Mouse (Mus musculus): ENCODE measurements at regions not wholly inside any gene's neighbourhood (a gene's known extent, or its start where the extent isn't known, plus 50 kb on each side); places are given as distances from the start of the nearest gene placed in this dataset.
A peak's percentile ranks its signal among the peaks of the same experiment; 100 is the strongest.

GRCm38 (mm10) chr9:63049290-63049689 is 61.6 kb upstream of the Pias1 start:
- Histone ChIP-seq H3K9me3 (ENCODE audit: low read length) (no peaks in the 10 kb centered on the region), H3K9ac (replicated peaks) (no peak overlapping the region), H3K36me3 (replicated peaks; ENCODE audit: insufficient read depth, low read length) (no peaks in the 10 kb centered on the region), H3K27me3 (ENCODE audit: insufficient read depth, low read length) (no peaks in the 10 kb centered on the region), H3K27ac (ENCODE audit: low read depth) (no peak overlapping the region), H3K4me1 (ENCODE audit: insufficient read depth) (no peaks in the 10 kb centered on the region), H3K4me2 (ENCODE audit: low read depth, low read length) (no peak overlapping the region), H3K4me3 (ENCODE audit: low read depth, low read length) (no peak overlapping the region)
- ATAC-seq (no peak), DNase-seq (no peak)
- 76% methylated on average over 5 of the region's 5 CpGs for WGBS (ENCODE audit: insufficient replicate concordance)
- no peak for TF ChIP-seq CTCF (IDR thresholded peaks at IDR 0.05; ENCODE audit: low read depth)
- no peak for TF ChIP-seq EP300 (IDR thresholded peaks at IDR 0.05; ENCODE audit: low read depth)

DNA sequence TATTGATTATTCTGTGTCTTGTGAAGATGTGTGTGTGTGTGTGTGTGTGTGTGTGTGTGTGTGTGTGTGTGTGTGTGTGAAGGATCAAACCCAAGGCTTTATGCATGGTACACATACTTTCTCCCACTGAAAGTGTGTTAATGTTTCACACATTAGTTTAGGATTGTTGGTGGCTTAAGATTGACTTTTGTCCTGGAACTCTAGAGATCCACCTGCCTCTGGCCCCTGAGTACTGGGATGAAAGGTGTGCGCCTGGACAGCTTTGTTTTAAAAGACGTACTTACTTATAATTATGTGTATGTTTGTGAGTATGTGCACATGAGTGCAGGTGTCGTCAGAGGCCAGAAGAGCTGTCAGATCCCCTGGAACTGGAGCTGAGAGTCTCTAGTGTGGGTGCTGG is 59.3 kb upstream of the Pias1 start:
- Histone ChIP-seq H3K36me3 (replicated peaks; ENCODE audit: insufficient read depth, low read length) (no peaks in the 10 kb centered on the region), H3K4me2 (ENCODE audit: low read depth, low read length) (no peak overlapping the region), H3K9ac (replicated peaks) (no peak overlapping the region), H3K4me3 (ENCODE audit: low read depth, low read length) (no peak overlapping the region), H3K4me1 (ENCODE audit: insufficient read depth) (peaks cover 6% of the 10 kb centered on the region), H3K9me3 (ENCODE audit: low read length) (no peaks in the 10 kb centered on the region), H3K27ac (ENCODE audit: low read depth) (no peak overlapping the region), H3K27me3 (ENCODE audit: insufficient read depth, low read length) (no peaks in the 10 kb centered on the region)
- TF ChIP-seq EP300 (IDR thresholded peaks at IDR 0.05; ENCODE audit: low read depth): no peak
- no peak for TF ChIP-seq CTCF (IDR thresholded peaks at IDR 0.05; ENCODE audit: low read depth)
- no peak for ATAC-seq
- 77% methylated on average over 3 of the region's 3 CpGs for WGBS (ENCODE audit: insufficient replicate concordance)
- DNase-seq: no peak

DNA sequence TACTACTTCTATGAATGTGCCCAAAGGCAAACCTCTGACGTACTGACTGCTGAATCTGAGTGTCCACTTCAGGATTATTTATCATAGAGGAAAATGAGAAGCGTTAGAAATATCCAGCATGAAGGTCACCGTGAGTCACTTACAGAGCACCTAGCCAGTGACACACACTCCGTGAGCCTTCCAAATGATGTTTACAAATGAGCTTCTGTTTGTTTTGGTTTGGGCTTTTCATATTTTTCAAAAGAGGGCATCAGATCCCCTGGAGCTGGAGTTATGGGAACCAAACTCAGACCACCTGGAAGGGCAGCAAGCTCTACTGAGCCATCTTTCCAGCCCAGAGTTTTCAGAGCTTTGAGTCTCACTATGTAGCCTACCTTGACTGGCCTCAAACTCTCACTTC is 57.8 kb upstream of the Pias1 start:
- DNase-seq (no peak), ATAC-seq (no peak)
- Histone ChIP-seq H3K4me3 (ENCODE audit: low read depth, low read length) (no peak overlapping the region), H3K9me3 (ENCODE audit: low read length) (no peaks in the 10 kb centered on the region), H3K9ac (replicated peaks) (no peak overlapping the region), H3K27ac (ENCODE audit: low read depth) (no peak overlapping the region), H3K36me3 (replicated peaks; ENCODE audit: insufficient read depth, low read length) (no peaks in the 10 kb centered on the region), H3K4me2 (ENCODE audit: low read depth, low read length) (no peak overlapping the region), H3K4me1 (ENCODE audit: insufficient read depth) (peaks cover 6% of the 10 kb centered on the region), H3K27me3 (ENCODE audit: insufficient read depth, low read length) (no peaks in the 10 kb centered on the region)
- TF ChIP-seq CTCF (IDR thresholded peaks at IDR 0.05; ENCODE audit: low read depth) (no peak), EP300 (IDR thresholded peaks at IDR 0.05; ENCODE audit: low read depth) (no peak)
- WGBS (ENCODE audit: insufficient replicate concordance): 67% methylated on average over 4 of the region's 4 CpGs

- TF ChIP-seq CTCF (IDR thresholded peaks at IDR 0.05; ENCODE audit: low read depth): no peak
- TF ChIP-seq EP300 (IDR thresholded peaks at IDR 0.05; ENCODE audit: low read depth): no peak
- peak; percentile 89 for ATAC-seq
- no peak for DNase-seq
- Histone ChIP-seq H3K9ac (replicated peaks) (no peak overlapping the region), H3K9me3 (ENCODE audit: low read length) (no peaks in the 10 kb centered on the region), H3K4me3 (ENCODE audit: low read depth, low read length) (no peak overlapping the region), H3K4me2 (ENCODE audit: low read depth, low read length) (no peak overlapping the region), H3K36me3 (replicated peaks; ENCODE audit: insufficient read depth, low read length) (no peaks in the 10 kb centered on the region), H3K27ac (ENCODE audit: low read depth) (peak overlapping the region; percentile 44; the same call in 1 of the 2 replicates), H3K4me1 (ENCODE audit: insufficient read depth) (peaks cover 6% of the 10 kb centered on the region), H3K27me3 (ENCODE audit: insufficient read depth, low read length) (no peaks in the 10 kb centered on the region)
- 20% methylated on average over 3 of the region's 3 CpGs for WGBS (ENCODE audit: insufficient replicate concordance)
Observed at GRCm38 (mm10) chr9:63043304-63043703, 55.6 kb upstream of the Pias1 start.

GRCm38 (mm10) chr9:63038031-63038430 is 50.3 kb upstream of the Pias1 start:
- ATAC-seq: no peak
- H3K9ac ChIP-seq (replicated peaks): no peak overlapping the region
- H3K4me1 ChIP-seq (ENCODE audit: insufficient read depth): no peaks in the 10 kb centered on the region
- no peaks in the 10 kb centered on the region for H3K9me3 ChIP-seq (ENCODE audit: low read length)
- no peak for DNase-seq
- H3K4me2 ChIP-seq (ENCODE audit: low read depth, low read length): no peak overlapping the region
- H3K27ac ChIP-seq (ENCODE audit: low read depth): no peak overlapping the region
- WGBS (ENCODE audit: insufficient replicate concordance): 80% methylated on average over 6 of the region's 6 CpGs
- no peaks in the 10 kb centered on the region for H3K27me3 ChIP-seq (ENCODE audit: insufficient read depth, low read length)
- no peaks in the 10 kb centered on the region for H3K36me3 ChIP-seq (replicated peaks; ENCODE audit: insufficient read depth, low read length)
- H3K4me3 ChIP-seq (ENCODE audit: low read depth, low read length): no peak overlapping the region
- TF ChIP-seq EP300 (IDR thresholded peaks at IDR 0.05; ENCODE audit: low read depth) (no peak), CTCF (IDR thresholded peaks at IDR 0.05; ENCODE audit: low read depth) (no peak)
